Mouse (Mus musculus) testis, adult 2 months (tissue): ENCODE results near the gene Lrp2.

Source experiments
- CTCF ChIP-seq: fragments of 200-500 bp; IDR thresholded peaks from 2 replicates; pipeline ENCODE4 v1.5.1; 2012; ENCODE audit warnings: low read depth, mild to moderate bottlenecking, inconsistent platforms, low read length, moderate library complexity; ENCODE audit not compliant: control insufficient read depth, insufficient read depth, insufficient replicate concordance
- POLR2A ChIP-seq: fragments of 200-500 bp; IDR thresholded peaks from 2 replicates; pipeline ENCODE4 v1.6.1; 2012; ENCODE audit warnings: low read depth, mild to moderate bottlenecking, inconsistent platforms, low read length, moderate library complexity; ENCODE audit not compliant: control insufficient read depth

DNA sequence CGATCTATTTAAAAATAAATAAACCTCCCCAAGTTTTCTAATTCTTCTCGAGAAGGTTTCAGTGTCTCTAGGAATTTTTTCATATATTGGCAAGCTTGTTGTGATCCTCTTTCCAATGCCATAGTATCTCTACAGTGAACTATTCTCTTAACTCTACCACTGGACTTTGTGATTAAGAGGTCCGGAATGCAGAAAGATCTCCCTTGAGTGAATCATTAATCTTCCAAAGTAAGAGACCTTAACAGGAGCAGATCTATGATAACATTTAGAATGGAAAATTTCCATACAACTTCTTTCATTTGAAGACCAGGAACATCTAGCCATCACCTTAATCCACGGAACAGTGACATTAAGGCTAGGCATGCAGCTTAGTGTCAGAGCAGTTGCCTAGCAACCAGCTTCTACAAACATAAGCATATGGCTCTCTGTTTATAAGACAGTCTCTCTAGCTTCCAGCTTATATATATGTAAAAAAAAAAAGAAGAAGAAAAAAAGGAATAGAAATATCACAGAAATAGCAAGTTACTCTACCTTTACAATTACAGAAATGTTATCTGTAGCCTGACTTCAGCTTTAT is 139.9 kb downstream of the Lrp2 start:
- TF ChIP-seq CTCF (no peak), POLR2A (no peak)
